Mouse (Mus musculus) CH12.LX (cell line): ENCODE results near the gene Aco2.

ENCODE experiments used
- POLR2A ChIP-seq: IDR thresholded peaks from 2 replicates; pipeline ENCODE4 v1.6.1; 2011; ENCODE audit warnings: low read depth, mild to moderate bottlenecking, improper control_type of control experiment, low read length
- USF1 ChIP-seq: IDR thresholded peaks from 2 replicates; pipeline ENCODE4 v1.6.1; 2014; ENCODE audit warnings: low read depth, mild to moderate bottlenecking, inconsistent platforms, low read length, improper control_type of control experiment

GRCm38 (mm10) chr15:81836966-81837920, 34.9 kb upstream of the Aco2 start:
- TF ChIP-seq POLR2A (no peak), USF1 (no peak)
